Mouse (Mus musculus): ENCODE measurements around the gene Grxcr1. TPM values are rescaled to one million over a fixed set of nuclear protein-coding genes. Genes with fewer than 3 reads are reported as not detected.
A peak's percentile ranks its signal among the peaks of the same experiment; 100 is the strongest.

Gene Grxcr1
- polyA plus RNA-seq, 1 experiment from 2014 or later = not detected

GRCm38 (mm10) chr5:68112430-68113036 is 80.9 kb downstream of the Grxcr1 start:
- no peak for DNase-seq (ENCODE audit: extremely low spot score, low spot score)
- WGBS = 72% methylated on average over 6 of the region's 6 CpGs
- no peaks in the 10 kb centered on the region for H3K9me3 ChIP-seq
- H3K27me3 ChIP-seq (ENCODE audit: poor library complexity, severe bottlenecking) = no peaks in the 10 kb centered on the region
- H3K4me1 ChIP-seq = no peaks in the 10 kb centered on the region
- no peak overlapping the region for H3K27ac ChIP-seq
- H3K36me3 ChIP-seq (replicated peaks) = no peaks in the 10 kb centered on the region
- no peak overlapping the region for H3K4me3 ChIP-seq

GRCm38 (mm10) chr5:68120880-68121279 is 89.2 kb downstream of the Grxcr1 start:
- no peaks in the 10 kb centered on the region for H3K27me3 ChIP-seq (ENCODE audit: poor library complexity, severe bottlenecking)
- DNase-seq (ENCODE audit: extremely low spot score, low spot score) = no peak
- H3K27ac ChIP-seq = no peak overlapping the region
- no peaks in the 10 kb centered on the region for H3K9me3 ChIP-seq
- WGBS = 62% methylated on average over 2 of the region's 2 CpGs
- no peak overlapping the region for H3K4me3 ChIP-seq
- no peaks in the 10 kb centered on the region for H3K36me3 ChIP-seq (replicated peaks)
- H3K4me1 ChIP-seq = no peaks in the 10 kb centered on the region

DNA sequence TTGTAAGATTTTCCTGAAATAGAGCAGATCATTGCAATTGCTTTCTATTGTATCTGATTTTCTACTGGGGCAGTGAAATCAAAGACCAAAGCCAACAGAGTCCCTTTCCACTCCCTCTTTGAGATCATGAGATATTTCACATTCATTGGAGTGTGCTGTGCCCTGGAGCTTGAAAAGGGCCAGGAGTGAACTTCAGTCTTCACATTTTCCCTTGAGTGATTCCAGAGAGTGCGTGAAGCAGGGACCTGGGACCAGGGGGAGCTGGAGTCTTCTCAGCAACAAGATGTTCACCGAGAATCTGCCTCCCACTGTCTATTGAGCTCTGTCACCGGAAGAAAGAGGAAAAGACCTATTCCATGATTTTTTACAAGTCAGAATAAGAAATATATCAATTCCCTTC is 91.2 kb downstream of the Grxcr1 start:
- Histone ChIP-seq H3K4me1 (no peaks in the 10 kb centered on the region), H3K9me3 (no peaks in the 10 kb centered on the region), H3K4me3 (no peak overlapping the region), H3K27ac (no peak overlapping the region), H3K36me3 (replicated peaks) (no peaks in the 10 kb centered on the region), H3K27me3 (ENCODE audit: poor library complexity, severe bottlenecking) (no peaks in the 10 kb centered on the region)
- WGBS = 79% methylated on average over 3 of the region's 3 CpGs
- no peak for DNase-seq (ENCODE audit: extremely low spot score, low spot score)

DNA sequence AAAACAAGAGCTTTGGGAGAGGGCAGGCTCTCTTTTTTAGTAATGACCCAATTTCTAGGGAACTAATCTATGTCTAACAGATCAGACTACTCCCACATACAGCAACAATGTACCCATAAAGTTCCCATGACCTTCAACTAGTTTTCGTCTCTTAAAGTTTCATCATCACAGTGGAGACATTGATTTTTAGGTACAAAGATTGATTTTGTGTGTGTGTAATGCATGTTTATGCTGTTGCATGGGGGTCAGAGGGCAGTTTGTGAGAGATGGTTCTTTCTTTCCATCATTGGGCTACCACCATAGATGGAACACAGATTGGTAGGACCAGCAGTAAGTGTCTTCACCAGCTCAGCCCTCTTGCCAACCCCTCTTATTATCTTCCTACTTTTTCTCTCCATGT is 93.8 kb downstream of the Grxcr1 start:
- H3K36me3 ChIP-seq (replicated peaks) = no peaks in the 10 kb centered on the region
- no peaks in the 10 kb centered on the region for H3K27me3 ChIP-seq (ENCODE audit: poor library complexity, severe bottlenecking)
- H3K9me3 ChIP-seq = no peaks in the 10 kb centered on the region
- WGBS = 92% methylated on average over 1 of the region's 1 CpGs
- no peak overlapping the region for H3K27ac ChIP-seq
- no peaks in the 10 kb centered on the region for H3K4me1 ChIP-seq
- no peak for DNase-seq (ENCODE audit: extremely low spot score, low spot score)
- no peak overlapping the region for H3K4me3 ChIP-seq

GRCm38 (mm10) chr5:68128421-68128820 is 96.8 kb downstream of the Grxcr1 start:
- no peaks in the 10 kb centered on the region for H3K27me3 ChIP-seq (ENCODE audit: poor library complexity, severe bottlenecking)
- no peaks in the 10 kb centered on the region for H3K9me3 ChIP-seq
- peak; percentile 19 for DNase-seq (ENCODE audit: extremely low spot score, low spot score)
- no peak overlapping the region for H3K4me3 ChIP-seq
- H3K27ac ChIP-seq = no peak overlapping the region
- no peaks in the 10 kb centered on the region for H3K4me1 ChIP-seq
- H3K36me3 ChIP-seq (replicated peaks) = no peaks in the 10 kb centered on the region
- WGBS = 17% methylated on average over 4 of the region's 4 CpGs

DNA sequence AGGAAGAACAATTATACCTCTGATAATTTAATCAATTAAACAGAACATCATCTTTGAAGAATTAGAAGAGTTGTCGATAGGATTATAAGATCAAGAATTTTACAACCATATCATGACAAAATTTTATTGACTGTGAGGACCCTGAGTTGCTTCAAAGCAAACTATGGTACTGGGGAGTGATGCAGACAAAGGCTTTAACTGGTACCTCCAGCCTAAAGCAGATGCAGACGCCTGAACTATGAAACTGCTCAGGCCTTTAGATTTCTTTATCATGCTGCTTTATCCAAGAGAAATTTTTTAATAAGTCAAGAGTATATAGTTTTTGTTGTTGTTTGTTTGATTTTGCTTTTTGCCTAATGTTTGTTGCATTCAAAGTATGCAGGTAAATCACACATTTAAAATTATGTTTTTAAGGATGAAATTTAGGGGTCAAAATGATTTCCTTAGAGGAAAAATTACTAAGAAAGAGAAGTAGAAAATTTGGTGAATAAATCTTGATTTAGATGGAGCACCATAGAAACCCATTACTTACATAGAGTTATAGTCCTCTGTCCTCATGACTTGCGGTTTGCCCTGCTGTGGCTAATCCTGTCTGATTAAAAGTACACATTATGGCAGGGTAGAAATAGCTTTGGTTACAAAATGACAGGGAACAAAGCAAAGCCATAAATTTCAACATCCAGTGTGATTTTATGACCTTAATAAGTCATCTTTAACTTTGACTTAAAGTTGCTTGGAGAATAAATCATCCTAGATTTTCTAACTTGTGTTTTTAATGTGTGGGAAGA is 97.4 kb downstream of the Grxcr1 start:
- Histone ChIP-seq H3K36me3 (replicated peaks) (no peaks in the 10 kb centered on the region), H3K27me3 (ENCODE audit: poor library complexity, severe bottlenecking) (no peaks in the 10 kb centered on the region), H3K27ac (no peak overlapping the region), H3K4me3 (no peak overlapping the region), H3K4me1 (no peaks in the 10 kb centered on the region), H3K9me3 (no peaks in the 10 kb centered on the region)
- DNase-seq (ENCODE audit: extremely low spot score, low spot score) = no peak
- 81% methylated on average over 3 of the region's 3 CpGs for WGBS

DNA sequence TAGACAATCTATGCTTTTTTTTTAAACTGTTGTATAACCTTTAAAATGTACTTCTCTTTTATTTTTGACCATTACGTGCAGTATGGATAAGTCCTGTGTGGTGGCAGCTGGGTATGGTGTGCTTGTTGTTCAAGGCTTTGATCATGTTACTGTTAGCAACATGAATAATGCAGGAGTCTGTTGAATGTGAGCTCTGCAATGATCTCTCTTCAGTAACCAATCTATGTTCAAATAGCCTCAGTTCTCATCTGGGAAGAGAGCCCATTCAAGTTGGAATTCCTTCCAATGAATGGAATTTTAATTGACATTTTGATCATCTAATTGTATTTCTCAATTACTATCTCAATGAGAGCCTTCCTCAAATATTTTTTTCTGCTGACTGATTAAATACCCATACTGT is 115.2 kb downstream of the Grxcr1 start:
- no peaks in the 10 kb centered on the region for H3K4me1 ChIP-seq
- no peak overlapping the region for H3K4me3 ChIP-seq
- 91% methylated on average over 1 of the region's 1 CpGs for WGBS
- no peaks in the 10 kb centered on the region for H3K27me3 ChIP-seq (ENCODE audit: poor library complexity, severe bottlenecking)
- H3K27ac ChIP-seq = no peak overlapping the region
- no peaks in the 10 kb centered on the region for H3K36me3 ChIP-seq (replicated peaks)
- DNase-seq (ENCODE audit: extremely low spot score, low spot score) = no peak
- H3K9me3 ChIP-seq = no peaks in the 10 kb centered on the region; the same call in 1 of the 2 replicates

GRCm38 (mm10) chr5:68149946-68150345 is 118.3 kb downstream of the Grxcr1 start:
- Histone ChIP-seq H3K27ac (no peak overlapping the region), H3K27me3 (ENCODE audit: poor library complexity, severe bottlenecking) (no peaks in the 10 kb centered on the region), H3K4me1 (no peaks in the 10 kb centered on the region), H3K9me3 (no peaks in the 10 kb centered on the region; the same call in 1 of the 2 replicates), H3K36me3 (replicated peaks) (no peaks in the 10 kb centered on the region), H3K4me3 (no peak overlapping the region)
- no peak for DNase-seq (ENCODE audit: extremely low spot score, low spot score)
- 75% methylated on average over 3 of the region's 3 CpGs for WGBS

DNA sequence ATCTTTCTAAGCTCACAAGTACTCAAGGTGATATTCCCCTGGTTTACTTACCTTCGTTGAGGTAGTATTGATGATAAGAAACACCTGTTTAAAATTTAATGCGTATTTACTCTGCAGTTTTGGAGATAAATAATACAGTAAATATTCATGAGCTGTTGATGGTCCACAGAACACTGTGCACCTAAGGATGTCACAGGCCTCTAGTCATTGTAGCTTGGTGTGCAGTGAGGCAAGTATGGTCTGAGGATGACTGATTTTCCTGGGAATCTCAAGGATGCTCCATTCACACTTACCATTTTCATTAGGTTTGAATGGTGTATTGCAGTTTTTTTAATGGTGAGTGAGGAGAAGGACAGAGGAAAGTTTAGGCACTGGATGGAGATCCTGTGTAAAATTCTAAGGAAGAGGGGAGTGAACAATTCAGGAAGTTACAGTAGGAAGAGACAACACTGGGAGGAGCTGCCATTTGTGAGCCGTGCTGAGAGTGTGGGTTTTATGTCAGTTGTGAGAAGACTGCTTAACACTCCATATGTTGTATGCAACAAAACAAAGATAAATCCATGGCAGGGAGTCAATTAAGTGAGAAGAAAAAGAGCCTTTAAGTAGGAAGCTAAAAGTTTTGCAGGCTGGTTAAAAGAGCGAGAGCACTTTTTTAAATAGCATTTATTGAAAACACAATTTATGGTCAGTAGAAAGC is 118.9 kb downstream of the Grxcr1 start:
- 87% methylated on average over 4 of the region's 4 CpGs for WGBS
- DNase-seq (ENCODE audit: extremely low spot score, low spot score) = no peak
- no peaks in the 10 kb centered on the region for H3K27me3 ChIP-seq (ENCODE audit: poor library complexity, severe bottlenecking)
- H3K27ac ChIP-seq = no peak overlapping the region
- H3K36me3 ChIP-seq (replicated peaks) = no peaks in the 10 kb centered on the region
- H3K4me1 ChIP-seq = no peaks in the 10 kb centered on the region
- H3K4me3 ChIP-seq = no peak overlapping the region
- no peaks in the 10 kb centered on the region; the same call in 1 of the 2 replicates for H3K9me3 ChIP-seq

- no peaks in the 10 kb centered on the region for H3K9me3 ChIP-seq
- H3K4me1 ChIP-seq = no peaks in the 10 kb centered on the region
- H3K27ac ChIP-seq = no peak overlapping the region
- H3K4me3 ChIP-seq = no peak overlapping the region
- H3K36me3 ChIP-seq (replicated peaks) = no peaks in the 10 kb centered on the region
- DNase-seq (ENCODE audit: extremely low spot score, low spot score) = no peak
- 87% methylated on average over 2 of the region's 2 CpGs for WGBS
- H3K27me3 ChIP-seq (ENCODE audit: poor library complexity, severe bottlenecking) = no peaks in the 10 kb centered on the region
Measured at GRCm38 (mm10) chr5:68162503-68162902, 130.9 kb downstream of the Grxcr1 start.

GRCm38 (mm10) chr5:68165954-68166353 is 134.3 kb downstream of the Grxcr1 start:
- no peak for DNase-seq (ENCODE audit: extremely low spot score, low spot score)
- no peaks in the 10 kb centered on the region for H3K36me3 ChIP-seq (replicated peaks)
- H3K9me3 ChIP-seq = no peaks in the 10 kb centered on the region
- no peak overlapping the region for H3K4me3 ChIP-seq
- no peaks in the 10 kb centered on the region for H3K4me1 ChIP-seq
- 95% methylated on average over 7 of the region's 7 CpGs for WGBS
- H3K27ac ChIP-seq = no peak overlapping the region
- H3K27me3 ChIP-seq (ENCODE audit: poor library complexity, severe bottlenecking) = no peaks in the 10 kb centered on the region

All from forebrain, embryonic 10.5 days (tissue).